Mouse (Mus musculus) E14TG2a.4 (cell line): ENCODE measurements around the gene Srgap1.

Source experiments
- CTCF ChIP-seq: conservative IDR thresholded peaks from 2 replicates; pipeline ENCODE4 v1.5.1; 2014; ENCODE audit warnings: low read length
- NANOG ChIP-seq: IDR thresholded peaks from 2 replicates; pipeline ENCODE4 v1.6.1; 2014; ENCODE audit warnings: borderline replicate concordance, low read length, mixed read lengths
- POU5F1 ChIP-seq: IDR thresholded peaks from 2 replicates; pipeline ENCODE4 v1.6.1; 2014; ENCODE audit warnings: low read length, borderline replicate concordance

DNA sequence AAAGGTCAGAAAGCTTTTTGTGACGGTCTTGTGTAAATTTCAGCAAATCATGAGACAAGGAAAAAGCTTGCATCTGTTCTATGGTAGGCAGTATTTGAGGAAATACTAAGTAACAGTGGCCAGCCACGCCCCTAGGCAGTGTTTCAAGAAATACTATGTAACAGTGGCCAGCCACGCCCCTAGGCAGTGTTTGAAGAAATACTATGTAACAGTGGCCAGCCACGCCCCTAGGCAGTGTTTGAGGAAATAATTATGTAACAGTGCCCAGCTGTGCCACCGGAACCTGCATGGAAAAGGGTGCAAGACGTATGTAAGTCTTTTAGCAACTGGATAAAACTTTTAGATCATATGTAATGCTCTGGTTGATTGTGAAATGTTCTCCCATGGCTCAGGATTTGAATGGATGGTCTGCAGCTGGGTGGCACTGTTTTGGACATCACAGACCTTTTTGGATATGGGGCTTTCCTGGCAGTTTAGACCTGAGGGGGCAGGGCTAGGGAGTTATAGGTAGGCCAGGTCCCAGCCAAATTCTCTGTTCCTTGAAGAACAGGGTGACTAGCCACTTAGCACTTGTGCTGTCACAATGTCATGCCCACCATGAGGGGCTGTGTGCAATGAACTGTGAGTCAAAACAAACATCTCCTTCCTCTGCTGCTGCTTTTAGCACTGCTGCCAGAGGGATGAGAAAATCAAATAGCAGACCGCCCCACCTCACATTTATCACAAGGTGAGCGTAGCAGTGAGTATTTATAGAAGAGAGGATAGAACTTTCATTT is 250.9 kb downstream of the Srgap1 start:
- TF ChIP-seq CTCF (no peak), NANOG (no peak), POU5F1 (no peak)
